Mouse (Mus musculus) liver, embryonic 15.5 days (tissue): ENCODE results near the gene N4bp1. TPM values are rescaled to one million over a fixed set of nuclear protein-coding genes. Genes with fewer than 3 reads are reported as not detected.

Experiments
- ATAC-seq: fragments of 200-750 bp; cut with Nextera tagmentation; 2 replicates; pipeline ENCODE4 v1.8.0; 2017; ENCODE audit warnings: moderate number of reproducible peaks, mild to moderate bottlenecking, moderate library complexity; ENCODE audit not compliant: insufficient read depth
- H3K27ac ChIP-seq: fragments of 300-500 bp; sonication (generic); replicated peaks from 2 replicates; pipeline ENCODE4 v1.5.1; 2015; ENCODE audit warnings: mild to moderate bottlenecking, inconsistent platforms
- H3K27me3 ChIP-seq: fragments of 300-500 bp; sonication (generic); 2 replicates; pipeline ENCODE4 v1.6.1; 2015; ENCODE audit warnings: mild to moderate bottlenecking, inconsistent platforms
- H3K36me3 ChIP-seq: fragments of 300-500 bp; sonication (generic); replicated peaks from 2 replicates; pipeline ENCODE4 v1.6.1; 2015; ENCODE audit warnings: moderate library complexity, mild to moderate bottlenecking, inconsistent platforms
- H3K4me1 ChIP-seq: fragments of 300-500 bp; sonication (generic); replicated peaks from 2 replicates; pipeline ENCODE4 v1.6.1; 2015; ENCODE audit warnings: inconsistent platforms
- H3K4me2 ChIP-seq: fragments of 300-500 bp; sonication (generic); 2 replicates; pipeline ENCODE4 v1.6.1; 2015; ENCODE audit warnings: moderate library complexity, mild to moderate bottlenecking, inconsistent platforms
- H3K4me3 ChIP-seq: fragments of 300-500 bp; sonication (generic); replicated peaks from 2 replicates; pipeline ENCODE4 v1.5.1; 2015; ENCODE audit warnings: mild to moderate bottlenecking, inconsistent platforms
- H3K9ac ChIP-seq: fragments of 300-500 bp; sonication (generic); 2 replicates; pipeline ENCODE4 v1.6.1; 2015; ENCODE audit warnings: moderate library complexity, mild to moderate bottlenecking, inconsistent platforms
- H3K9me3 ChIP-seq: fragments of 300-500 bp; sonication (generic); replicated peaks from 2 replicates; pipeline ENCODE4 v1.6.1; 2016; ENCODE audit warnings: inconsistent platforms
- WGBS: fragments of 180-500 bp; shearing (Covaris S2); methylation state at CpG from one replicate; pipeline ENCODE4 v1.1.7; 2015; ENCODE audit warnings: mixed read lengths; ENCODE audit not compliant: insufficient replicate concordance; 5-methylcytosine and 5-hydroxymethylcytosine counted together
- polyA plus RNA-seq: library from polyadenylated mRNA; unstranded; fragments of >200 nt; fragmentation: Nextera tagmentation; extraction: Ambion mirVana; gene quantifications from 2 replicates; pipeline ENCODE4 v1.2.1, GENCODE M21; 2015

The N4bp1 gene
- polyA plus RNA-seq, 1 experiment from 2014 or later = 2.3 TPM

DNA sequence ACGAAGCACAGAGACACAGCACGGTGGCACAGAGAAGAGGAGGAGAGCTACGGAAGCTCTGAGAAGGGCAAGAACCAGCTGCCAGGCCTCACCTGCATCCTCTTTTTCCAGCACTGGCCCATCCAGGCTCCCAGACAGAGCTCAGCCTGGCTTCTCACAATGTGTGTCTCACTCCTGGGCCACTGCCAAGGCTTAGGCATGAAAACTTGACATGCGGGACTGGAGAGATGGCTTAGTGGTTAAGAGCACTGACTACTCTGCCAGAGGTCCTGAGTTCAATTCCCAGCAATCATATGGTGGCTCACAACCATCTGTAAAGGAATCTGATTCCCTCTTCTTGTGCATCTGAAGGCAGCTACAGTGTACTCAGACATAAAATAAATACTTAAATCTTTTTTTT is 34.2 kb upstream of the N4bp1 start:
- Histone ChIP-seq H3K27ac (no peak overlapping the region), H3K4me2 (no peak overlapping the region), H3K9me3 (no peaks in the 10 kb centered on the region), H3K9ac (no peak overlapping the region), H3K4me1 (no peaks in the 10 kb centered on the region; the same call in 1 of the 2 replicates), H3K36me3 (no peaks in the 10 kb centered on the region), H3K4me3 (no peak overlapping the region), H3K27me3 (peaks cover 15% of the 10 kb centered on the region; the same call in 1 of the 2 replicates)
- 57% methylated on average over 4 of the region's 4 CpGs for WGBS
- no peak for ATAC-seq

DNA sequence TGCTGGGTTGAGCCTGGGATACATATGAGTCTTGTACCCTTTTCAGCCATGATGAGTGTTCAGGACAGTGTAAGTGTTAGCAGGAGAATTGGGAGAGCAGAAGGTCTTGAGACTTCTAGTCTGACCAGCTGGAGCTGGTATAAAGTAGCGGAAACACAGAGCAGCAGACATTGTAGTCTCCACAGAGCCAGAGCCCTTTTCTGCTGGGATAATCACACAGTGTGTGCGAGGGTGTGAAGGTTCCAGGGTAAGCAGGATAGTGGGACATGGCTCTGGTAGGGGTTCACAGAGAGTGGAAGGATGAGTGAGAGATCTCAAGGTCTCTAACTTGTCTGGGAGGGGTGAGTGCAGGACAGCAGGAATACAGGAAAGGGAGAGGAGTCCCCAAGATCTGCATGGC is 33.0 kb upstream of the N4bp1 start:
- no peak overlapping the region for H3K9ac ChIP-seq
- no peak overlapping the region for H3K4me2 ChIP-seq
- 55% methylated on average over 2 of the region's 2 CpGs for WGBS
- no peak overlapping the region for H3K27ac ChIP-seq
- H3K27me3 ChIP-seq = peaks cover 15% of the 10 kb centered on the region; the same call in 1 of the 2 replicates
- ATAC-seq = no peak
- H3K36me3 ChIP-seq = no peaks in the 10 kb centered on the region
- H3K4me3 ChIP-seq = no peak overlapping the region
- H3K9me3 ChIP-seq = no peaks in the 10 kb centered on the region
- H3K4me1 ChIP-seq = no peaks in the 10 kb centered on the region; the same call in 1 of the 2 replicates

DNA sequence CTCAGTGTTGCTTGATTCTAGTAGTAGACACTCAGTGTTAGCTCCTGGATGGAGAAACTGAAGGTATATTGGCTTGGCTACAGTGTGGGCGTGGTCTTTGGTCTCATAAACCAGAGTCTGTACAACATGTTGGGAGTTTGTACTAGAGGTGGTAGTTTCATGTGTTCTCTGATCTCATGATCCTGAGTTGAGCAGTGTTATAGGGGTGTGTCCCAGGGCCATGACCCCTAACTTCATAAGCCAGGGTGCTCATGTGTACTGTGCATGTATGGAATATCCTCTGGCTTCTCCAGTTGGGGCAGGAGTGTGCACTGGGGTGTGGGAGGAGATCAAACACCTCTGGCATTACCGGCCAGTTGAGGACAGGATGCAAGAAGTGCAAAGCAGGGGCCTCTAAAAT is 32.6 kb upstream of the N4bp1 start:
- Histone ChIP-seq H3K9me3 (no peaks in the 10 kb centered on the region), H3K9ac (no peak overlapping the region), H3K36me3 (no peaks in the 10 kb centered on the region), H3K27me3 (peaks cover 15% of the 10 kb centered on the region; the same call in 1 of the 2 replicates), H3K27ac (no peak overlapping the region), H3K4me1 (no peaks in the 10 kb centered on the region; the same call in 1 of the 2 replicates), H3K4me3 (no peak overlapping the region), H3K4me2 (no peak overlapping the region)
- no peak for ATAC-seq
- 52% methylated on average over 2 of the region's 2 CpGs for WGBS

DNA sequence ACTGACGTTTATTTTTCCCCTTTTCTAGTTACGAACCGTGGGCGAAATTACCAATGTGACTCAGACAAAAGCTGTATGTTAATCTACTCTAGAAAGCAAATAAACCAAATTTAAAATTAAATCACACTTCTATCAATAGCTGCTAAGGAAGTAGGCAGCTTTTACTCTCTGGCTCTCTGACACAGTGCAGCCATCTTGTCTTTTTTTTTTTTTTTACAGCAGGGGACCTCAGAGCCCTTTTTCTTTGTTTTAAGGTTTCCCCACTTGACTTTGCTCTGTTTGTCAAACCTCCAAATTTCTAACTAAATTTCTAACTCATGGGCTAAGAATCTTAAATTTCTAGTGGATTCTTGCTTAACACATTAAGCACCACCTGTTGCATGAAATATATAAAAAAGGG is 31.3 kb upstream of the N4bp1 start:
- Histone ChIP-seq H3K9me3 (no peaks in the 10 kb centered on the region), H3K4me3 (no peak overlapping the region), H3K9ac (no peak overlapping the region), H3K4me1 (no peaks in the 10 kb centered on the region; the same call in 1 of the 2 replicates), H3K4me2 (no peak overlapping the region), H3K36me3 (no peaks in the 10 kb centered on the region), H3K27ac (no peak overlapping the region), H3K27me3 (peaks cover 7% of the 10 kb centered on the region; the same call in 1 of the 2 replicates)
- ATAC-seq = no peak
- 65% methylated on average over 4 of the region's 4 CpGs for WGBS

DNA sequence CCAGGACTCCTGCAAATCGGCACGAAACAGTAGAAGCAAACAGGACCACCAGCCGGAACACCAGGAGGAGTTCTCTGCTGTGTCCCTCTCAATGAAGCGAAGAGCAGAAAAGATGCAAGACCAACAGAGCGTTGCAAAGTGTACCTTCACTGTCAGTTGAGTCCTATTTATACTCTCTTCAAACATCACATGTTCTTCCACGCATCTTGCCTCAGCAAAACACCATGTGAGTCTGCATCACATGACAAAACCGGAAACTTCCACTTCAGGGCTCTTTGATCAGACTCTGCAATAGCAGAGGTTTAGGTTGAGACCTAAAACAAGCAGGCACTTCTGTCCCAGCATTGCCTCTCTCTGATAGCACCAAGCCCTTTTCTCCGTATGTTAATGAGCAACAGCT is 26.1 kb upstream of the N4bp1 start:
- no peak for ATAC-seq
- Histone ChIP-seq H3K4me3 (no peak overlapping the region), H3K27ac (no peak overlapping the region), H3K9me3 (no peaks in the 10 kb centered on the region), H3K4me1 (no peaks in the 10 kb centered on the region), H3K9ac (no peak overlapping the region), H3K36me3 (no peaks in the 10 kb centered on the region), H3K4me2 (no peak overlapping the region), H3K27me3 (no peaks in the 10 kb centered on the region)
- 71% methylated on average over 8 of the region's 8 CpGs for WGBS

- no peaks in the 10 kb centered on the region for H3K4me1 ChIP-seq
- no peaks in the 10 kb centered on the region for H3K36me3 ChIP-seq
- H3K27me3 ChIP-seq = no peaks in the 10 kb centered on the region
- no peak overlapping the region for H3K4me2 ChIP-seq
- 43% methylated on average over 7 of the region's 7 CpGs for WGBS
- ATAC-seq = no peak
- H3K4me3 ChIP-seq = no peak overlapping the region
- H3K9ac ChIP-seq = no peak overlapping the region
- H3K9me3 ChIP-seq = no peaks in the 10 kb centered on the region
- no peak overlapping the region for H3K27ac ChIP-seq
Measured at GRCm38 (mm10) chr8:86910250-86910649, 25.2 kb upstream of the N4bp1 start.

DNA sequence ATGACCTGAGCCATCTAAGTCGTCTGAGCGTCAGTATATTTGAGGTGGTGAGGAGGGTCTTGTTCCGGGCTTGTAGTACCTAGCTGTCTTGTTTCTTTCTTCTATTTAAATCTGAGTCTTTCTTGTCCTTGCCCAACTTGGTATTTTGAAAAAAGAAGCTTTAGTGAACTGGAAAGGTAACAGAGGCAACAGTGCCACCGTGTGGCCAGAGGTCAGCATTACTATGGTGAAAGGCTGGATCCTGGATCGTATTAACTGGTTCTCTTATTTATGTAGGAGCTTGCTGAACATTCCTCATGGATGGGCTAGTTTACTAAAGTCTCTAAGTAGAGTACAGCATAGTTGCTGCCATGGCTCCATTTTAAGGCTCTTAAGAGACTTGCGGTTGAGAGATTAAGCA is 23.5 kb upstream of the N4bp1 start:
- Histone ChIP-seq H3K9me3 (no peaks in the 10 kb centered on the region), H3K27ac (no peak overlapping the region), H3K4me2 (no peak overlapping the region), H3K4me1 (no peaks in the 10 kb centered on the region), H3K9ac (no peak overlapping the region), H3K36me3 (no peaks in the 10 kb centered on the region), H3K27me3 (no peaks in the 10 kb centered on the region), H3K4me3 (no peak overlapping the region)
- no peak for ATAC-seq
- 13% methylated on average over 6 of the region's 6 CpGs for WGBS

DNA sequence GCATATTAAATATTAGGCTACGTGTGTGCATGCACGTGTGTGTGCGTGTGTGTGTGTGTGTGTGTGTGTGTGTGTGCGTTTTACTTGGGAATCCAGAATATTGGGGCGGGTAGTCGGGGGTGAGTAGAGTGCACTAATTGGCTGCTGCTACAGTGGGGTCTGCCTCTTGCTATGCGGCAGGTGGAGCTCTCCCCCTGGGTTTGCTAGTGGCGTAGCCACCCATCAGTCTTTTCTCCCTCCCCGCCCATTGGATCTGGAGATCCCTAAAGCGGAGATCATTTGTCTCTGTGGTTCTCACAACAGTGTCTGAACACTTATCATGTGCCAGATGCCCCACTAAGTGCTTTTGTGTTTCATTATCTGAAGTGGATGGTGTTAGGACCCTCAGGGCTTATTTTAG is 19.9 kb upstream of the N4bp1 start:
- H3K9me3 ChIP-seq = no peaks in the 10 kb centered on the region
- no peak for ATAC-seq

GRCm38 (mm10) chr8:86903104-86903503 is 18.0 kb upstream of the N4bp1 start:
- WGBS = 7% methylated on average over 10 of the region's 10 CpGs
- no peak overlapping the region for H3K4me2 ChIP-seq
- H3K9me3 ChIP-seq = no peaks in the 10 kb centered on the region
- no peaks in the 10 kb centered on the region for H3K36me3 ChIP-seq
- H3K27me3 ChIP-seq = no peaks in the 10 kb centered on the region
- H3K4me3 ChIP-seq = no peak overlapping the region
- no peak for ATAC-seq
- H3K9ac ChIP-seq = no peak overlapping the region
- H3K4me1 ChIP-seq = peaks cover 4% of the 10 kb centered on the region; the same call in 1 of the 2 replicates
- no peak overlapping the region for H3K27ac ChIP-seq

More for the DNA sequence above, 19.9 kb upstream of the N4bp1 start:
- no peak overlapping the region for H3K4me2 ChIP-seq
- H3K27ac ChIP-seq = no peak overlapping the region
- H3K36me3 ChIP-seq = no peaks in the 10 kb centered on the region
- no peaks in the 10 kb centered on the region; the same call in 1 of the 2 replicates for H3K4me1 ChIP-seq
- no peak overlapping the region for H3K9ac ChIP-seq
- whole genome bisulfite sequencing = 74% methylated on average over 10 of the region's 10 CpGs
- H3K27me3 ChIP-seq = no peaks in the 10 kb centered on the region
- no peak overlapping the region for H3K4me3 ChIP-seq

- no peaks in the 10 kb centered on the region for H3K36me3 ChIP-seq
- H3K4me1 ChIP-seq = peaks cover 9% of the 10 kb centered on the region
- no peak for ATAC-seq
- no peaks in the 10 kb centered on the region for H3K27me3 ChIP-seq
- H3K4me2 ChIP-seq = no peak overlapping the region
- no peak overlapping the region for H3K9ac ChIP-seq
- WGBS = 63% methylated on average over 8 of the region's 8 CpGs
- no peak overlapping the region for H3K27ac ChIP-seq
- H3K4me3 ChIP-seq = no peak overlapping the region
- no peaks in the 10 kb centered on the region for H3K9me3 ChIP-seq
Measured at GRCm38 (mm10) chr8:86902656-86903055, 17.6 kb upstream of the N4bp1 start.

DNA sequence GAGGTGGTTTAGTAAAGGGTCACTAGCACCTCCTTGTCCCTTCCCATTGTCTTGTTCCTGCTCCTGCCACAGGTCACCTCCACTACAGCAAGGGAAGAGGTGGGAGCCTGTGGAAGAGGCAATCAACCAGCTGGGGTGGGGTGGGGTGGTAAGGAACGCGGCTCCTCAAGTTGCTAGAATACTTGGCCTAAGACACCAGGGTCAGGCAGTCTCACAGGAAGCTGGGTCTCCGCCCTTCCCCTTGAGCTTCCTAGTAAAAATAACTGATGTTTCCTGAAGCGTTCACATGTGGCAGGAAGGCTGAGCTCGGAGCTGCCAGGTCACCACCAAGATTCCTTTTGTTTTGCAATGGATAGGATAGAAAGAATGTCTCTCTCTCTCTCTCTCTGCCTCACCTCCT is 16.9 kb upstream of the N4bp1 start:
- 12% methylated on average over 5 of the region's 5 CpGs for WGBS
- no peak overlapping the region for H3K27ac ChIP-seq

DNA sequence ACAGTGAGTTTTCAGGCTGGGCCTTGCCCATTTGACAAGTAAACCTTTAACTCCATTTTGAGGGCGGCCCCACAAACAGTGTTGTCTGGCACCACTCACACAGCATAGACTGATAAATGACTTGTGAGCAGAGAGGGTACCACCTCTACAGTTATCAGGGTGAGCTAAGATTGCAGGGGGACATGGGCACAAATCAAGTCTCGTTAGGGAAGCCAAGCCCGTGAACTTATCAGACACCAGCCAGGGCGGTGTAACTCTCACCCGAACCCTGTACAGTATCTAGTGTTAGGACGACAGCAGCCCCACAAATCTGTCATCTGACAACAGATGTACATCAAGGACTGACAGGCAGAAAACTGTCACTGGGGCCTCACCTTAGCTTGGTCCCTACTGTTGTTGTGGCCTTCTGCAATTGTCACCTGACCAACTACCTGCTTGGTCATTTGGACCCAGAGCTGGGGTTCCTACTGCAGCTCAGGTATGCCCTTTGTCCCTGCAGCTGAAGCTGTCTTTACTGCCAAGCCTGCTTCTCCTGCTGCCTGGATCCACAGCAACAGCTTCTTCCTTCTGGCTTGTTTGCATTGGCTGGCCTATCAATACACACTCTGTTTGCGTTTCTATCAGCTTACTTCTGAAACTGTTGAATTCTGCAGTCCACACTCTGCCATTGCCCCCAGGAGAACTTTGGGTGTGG is 12.8 kb upstream of the N4bp1 start:
- Histone ChIP-seq H3K4me3 (no peak overlapping the region), H3K9ac (no peak overlapping the region), H3K27me3 (no peaks in the 10 kb centered on the region), H3K4me1 (peaks cover 13% of the 10 kb centered on the region), H3K36me3 (no peaks in the 10 kb centered on the region), H3K9me3 (no peaks in the 10 kb centered on the region), H3K4me2 (no peak overlapping the region), H3K27ac (no peak overlapping the region)
- 13% methylated on average over 7 of the region's 7 CpGs for WGBS
- ATAC-seq = peak; percentile 64

More for the DNA sequence above, 16.9 kb upstream of the N4bp1 start:
- H3K27me3 ChIP-seq = no peaks in the 10 kb centered on the region
- no peak overlapping the region for H3K4me3 ChIP-seq
- peaks cover 13% of the 10 kb centered on the region for H3K4me1 ChIP-seq
- no peaks in the 10 kb centered on the region for H3K36me3 ChIP-seq
- no peak overlapping the region for H3K9ac ChIP-seq
- no peak overlapping the region for H3K4me2 ChIP-seq
- no peak; the same call in 1 of the 2 replicates for ATAC-seq
- no peaks in the 10 kb centered on the region for H3K9me3 ChIP-seq
